Mouse (Mus musculus) olfactory bulb, adult 2 months (tissue): ENCODE results near the gene Nfib.

Experiments
- CTCF ChIP-seq: fragments of 200-500 bp; IDR thresholded peaks from 2 replicates; pipeline ENCODE4 v1.5.1; 2012; ENCODE audit warnings: low read depth, mild to moderate bottlenecking, low read length, moderate library complexity; ENCODE audit not compliant: insufficient read depth
- POLR2A ChIP-seq: fragments of 200-500 bp; IDR thresholded peaks from 2 replicates; pipeline ENCODE4 v1.6.1; 2012; ENCODE audit warnings: mild to moderate bottlenecking, low read depth, low read length, moderate library complexity; ENCODE audit not compliant: insufficient read depth

- TF ChIP-seq CTCF (no peak), POLR2A (no peak)
These were observed 292.9 kb downstream of the Nfib start for GRCm38 (mm10) chr4:82412651-82413050.
